Mouse (Mus musculus) hindbrain, embryonic 16.5 days (tissue): ENCODE measurements around the gene Golga4. TPM values are rescaled to one million over a fixed set of nuclear protein-coding genes. Genes with fewer than 3 reads are reported as not detected.

Experiments
- ATAC-seq: fragments of 200-750 bp; cut with Nextera tagmentation; 2 replicates; pipeline ENCODE4 v1.8.0; 2017; ENCODE audit warnings: moderate TSS enrichment, moderate library complexity
- H3K27ac ChIP-seq: fragments of 300-500 bp; sonication (generic); 2 replicates; pipeline ENCODE4 v1.5.1; 2014; ENCODE audit warnings: low read depth, mild to moderate bottlenecking, control low read depth, low read length, moderate library complexity
- H3K27me3 ChIP-seq: fragments of 300-500 bp; sonication (generic); replicated peaks from 2 replicates; pipeline ENCODE4 v1.6.1; 2014; ENCODE audit warnings: low read length; ENCODE audit not compliant: control insufficient read depth, insufficient read depth
- H3K36me3 ChIP-seq: fragments of 300-500 bp; sonication (generic); 2 replicates; pipeline ENCODE4 v1.6.1; 2014; ENCODE audit warnings: mild to moderate bottlenecking, low read length, moderate library complexity, mixed read lengths; ENCODE audit not compliant: control insufficient read depth, insufficient read depth
- H3K4me1 ChIP-seq: fragments of 300-500 bp; sonication (generic); 2 replicates; pipeline ENCODE4 v1.6.1; 2014; ENCODE audit warnings: low read depth, low read length; ENCODE audit not compliant: control insufficient read depth, insufficient read depth
- H3K4me2 ChIP-seq: fragments of 300-500 bp; sonication (generic); 2 replicates; pipeline ENCODE4 v1.6.1; 2014; ENCODE audit warnings: mild to moderate bottlenecking, low read length, control low read depth, moderate library complexity
- H3K4me3 ChIP-seq: fragments of 300-500 bp; sonication (generic); 2 replicates; pipeline ENCODE4 v1.5.1; 2014; ENCODE audit warnings: mild to moderate bottlenecking, low read length, control low read depth, moderate library complexity
- H3K9ac ChIP-seq: fragments of 300-500 bp; sonication (generic); 2 replicates; pipeline ENCODE4 v1.6.1; 2014; ENCODE audit warnings: low read depth, mild to moderate bottlenecking, control low read depth, low read length, moderate library complexity
- H3K9me3 ChIP-seq: fragments of 300-500 bp; sonication (generic); 2 replicates; pipeline ENCODE4 v1.6.1; 2014; ENCODE audit warnings: mild to moderate bottlenecking, low read length, moderate library complexity; ENCODE audit not compliant: control insufficient read depth
- WGBS: fragments of 180-500 bp; shearing (Covaris S2); extraction: QIAGEN DNeasy Blood & Tissue Kit; methylation state at CpG from one replicate; pipeline ENCODE4 v1.1.7; 2014; 5-methylcytosine and 5-hydroxymethylcytosine counted together
- polyA plus RNA-seq: library from polyadenylated mRNA; unstranded; fragments of >200 nt; fragmentation: Nextera tagmentation; extraction: Ambion mirVana; gene quantifications from 2 replicates; pipeline ENCODE4 v1.2.1, GENCODE M21; 2015

Gene Golga4
- polyA plus RNA-seq, 1 experiment from 2014 or later, result 36.5 TPM

- Histone ChIP-seq H3K9ac (no peak overlapping the region), H3K36me3 (peaks cover 9% of the 10 kb centered on the region), H3K9me3 (no peaks in the 10 kb centered on the region), H3K27ac (no peak overlapping the region), H3K27me3 (no peaks in the 10 kb centered on the region), H3K4me2 (no peak overlapping the region), H3K4me3 (no peak overlapping the region), H3K4me1 (no peaks in the 10 kb centered on the region)
- 89% methylated on average over 6 of the region's 6 CpGs for WGBS
- no peak for ATAC-seq
These were observed 9.4 kb downstream of the Golga4 start for GRCm38 (mm10) chr9:118515476-118515875.

- no peaks in the 10 kb centered on the region for H3K4me1 ChIP-seq
- H3K4me2 ChIP-seq, result no peak overlapping the region
These were observed 10.1 kb downstream of the Golga4 start for GRCm38 (mm10) chr9:118516162-118516561.

GRCm38 (mm10) chr9:118517619-118518018, 11.6 kb downstream of the Golga4 start:
- H3K27me3 ChIP-seq, result no peaks in the 10 kb centered on the region
- no peak overlapping the region for H3K4me2 ChIP-seq
- WGBS, result 81% methylated on average over 6 of the region's 8 CpGs
- H3K9ac ChIP-seq, result no peak overlapping the region
- H3K9me3 ChIP-seq, result no peaks in the 10 kb centered on the region
- H3K36me3 ChIP-seq, result peaks cover 9% of the 10 kb centered on the region
- ATAC-seq, result no peak
- H3K27ac ChIP-seq, result no peak overlapping the region
- H3K4me3 ChIP-seq, result no peak overlapping the region
- no peaks in the 10 kb centered on the region for H3K4me1 ChIP-seq

More at GRCm38 (mm10) chr9:118516162-118516561, 10.1 kb downstream of the Golga4 start:
- Histone ChIP-seq H3K27me3 (no peaks in the 10 kb centered on the region), H3K27ac (no peak overlapping the region), H3K9ac (no peak overlapping the region), H3K4me3 (no peak overlapping the region), H3K9me3 (no peaks in the 10 kb centered on the region), H3K36me3 (peaks cover 9% of the 10 kb centered on the region)
- WGBS, result 98% methylated on average over 3 of the region's 3 CpGs
- ATAC-seq, result no peak

GRCm38 (mm10) chr9:118519101-118519500, 13.0 kb downstream of the Golga4 start:
- Histone ChIP-seq H3K4me1 (no peaks in the 10 kb centered on the region), H3K27me3 (no peaks in the 10 kb centered on the region), H3K27ac (no peak overlapping the region), H3K36me3 (peaks cover 9% of the 10 kb centered on the region), H3K4me3 (no peak overlapping the region), H3K9ac (no peak overlapping the region), H3K4me2 (no peak overlapping the region), H3K9me3 (no peaks in the 10 kb centered on the region)
- 69% methylated on average over 8 of the region's 8 CpGs for WGBS
- no peak for ATAC-seq

- no peaks in the 10 kb centered on the region for H3K4me1 ChIP-seq
- H3K4me3 ChIP-seq, result no peak overlapping the region
- H3K9ac ChIP-seq, result no peak overlapping the region
- H3K9me3 ChIP-seq, result no peaks in the 10 kb centered on the region
- H3K27ac ChIP-seq, result no peak overlapping the region
- ATAC-seq, result no peak
- no peak overlapping the region for H3K4me2 ChIP-seq
- WGBS, result 59% methylated on average over 8 of the region's 8 CpGs
- no peaks in the 10 kb centered on the region for H3K27me3 ChIP-seq
- peaks cover 7% of the 10 kb centered on the region for H3K36me3 ChIP-seq
These were observed 13.9 kb downstream of the Golga4 start for GRCm38 (mm10) chr9:118520011-118520410.

GRCm38 (mm10) chr9:118520858-118521257, 14.8 kb downstream of the Golga4 start:
- Histone ChIP-seq H3K4me2 (no peak overlapping the region), H3K9me3 (no peaks in the 10 kb centered on the region), H3K9ac (no peak overlapping the region), H3K27ac (no peak overlapping the region), H3K36me3 (peaks cover 2% of the 10 kb centered on the region; the same call in 1 of the 2 replicates), H3K27me3 (no peaks in the 10 kb centered on the region), H3K4me1 (no peaks in the 10 kb centered on the region), H3K4me3 (no peak overlapping the region)
- no peak for ATAC-seq
- WGBS, result 35% methylated on average over 3 of the region's 3 CpGs

- WGBS, result 75% methylated on average over 8 of the region's 8 CpGs
- Histone ChIP-seq H3K4me1 (no peaks in the 10 kb centered on the region), H3K9ac (no peak overlapping the region), H3K36me3 (peaks cover 2% of the 10 kb centered on the region; the same call in 1 of the 2 replicates), H3K4me3 (no peak overlapping the region), H3K27me3 (no peaks in the 10 kb centered on the region), H3K27ac (no peak overlapping the region), H3K9me3 (no peaks in the 10 kb centered on the region), H3K4me2 (no peak overlapping the region)
- no peak for ATAC-seq
These were observed 15.6 kb downstream of the Golga4 start for GRCm38 (mm10) chr9:118521659-118522058.

- Histone ChIP-seq H3K36me3 (peaks cover 15% of the 10 kb centered on the region), H3K9me3 (no peaks in the 10 kb centered on the region), H3K27me3 (no peaks in the 10 kb centered on the region), H3K9ac (no peak overlapping the region), H3K4me3 (no peak overlapping the region), H3K4me2 (no peak overlapping the region), H3K4me1 (no peaks in the 10 kb centered on the region), H3K27ac (no peak overlapping the region)
- 87% methylated on average over 11 of the region's 11 CpGs for WGBS
- no peak for ATAC-seq
These were observed 17.7 kb downstream of the Golga4 start for GRCm38 (mm10) chr9:118523738-118524137.

- no peak overlapping the region for H3K9ac ChIP-seq
- H3K4me2 ChIP-seq, result no peak overlapping the region
- 89% methylated on average over 18 of the region's 18 CpGs for WGBS
- H3K4me1 ChIP-seq, result no peaks in the 10 kb centered on the region
- no peaks in the 10 kb centered on the region for H3K27me3 ChIP-seq
- H3K9me3 ChIP-seq, result no peaks in the 10 kb centered on the region
- no peak overlapping the region for H3K27ac ChIP-seq
- H3K4me3 ChIP-seq, result no peak overlapping the region
- peaks cover 26% of the 10 kb centered on the region for H3K36me3 ChIP-seq
- no peak for ATAC-seq
These were observed 21.0 kb downstream of the Golga4 start for GRCm38 (mm10) chr9:118527056-118527455.

- Histone ChIP-seq H3K4me2 (no peak overlapping the region), H3K9me3 (no peaks in the 10 kb centered on the region), H3K9ac (no peak overlapping the region), H3K4me3 (no peak overlapping the region), H3K27me3 (no peaks in the 10 kb centered on the region), H3K27ac (no peak overlapping the region), H3K36me3 (peaks cover 30% of the 10 kb centered on the region), H3K4me1 (no peaks in the 10 kb centered on the region)
- no peak for ATAC-seq
- WGBS, result 91% methylated on average over 3 of the region's 3 CpGs
These were observed 23.7 kb downstream of the Golga4 start for GRCm38 (mm10) chr9:118529783-118530182.
